Mouse (Mus musculus) MEL (cell line): ENCODE data around the gene Tjp1. TPM values are rescaled to one million over a fixed set of nuclear protein-coding genes. Genes with fewer than 3 reads are reported as not detected.

Source experiments
- DNase-seq: peaks from one replicate; pipeline ENCODE4 v3.0.0; 2011; ENCODE audit warnings: low read depth, low spot score
- H3K27ac ChIP-seq: 2 replicates; pipeline ENCODE4 v1.5.1; 2012; ENCODE audit warnings: low read depth, mild to moderate bottlenecking, control low read depth, low read length, moderate library complexity; ENCODE audit not compliant: control insufficient read depth
- H3K27me3 ChIP-seq, 2 experiments: fragments of 150-350 bp in 1 of 2; sonication (generic) in 1 of 2; 2 replicates each; pipeline ENCODE4 v1.6.1; 2012; ENCODE audit warnings: low read length in 2 of 2, mild to moderate bottlenecking in 2 of 2, improper control_type of control experiment in 1 of 2, moderate library complexity in 1 of 2; ENCODE audit not compliant: insufficient read depth in 2 of 2, control insufficient read depth in 1 of 2
- H3K36me3 ChIP-seq, 2 experiments: 2 replicates each; pipeline ENCODE4 v1.6.1; 2012 to 2014; ENCODE audit warnings: low read length in 2 of 2, improper control_type of control experiment in 1 of 2, inconsistent platforms in 1 of 2, mild to moderate bottlenecking in 1 of 2; ENCODE audit not compliant: insufficient read depth in 2 of 2, control insufficient read depth in 1 of 2
- H3K4me1 ChIP-seq, 2 experiments: fragments of 150-350 bp in 1 of 2; sonication (generic) in 1 of 2; 2 replicates each; pipeline ENCODE4 v1.6.1; 2012; ENCODE audit warnings: low read length in 2 of 2, improper control_type of control experiment in 1 of 2, mild to moderate bottlenecking in 1 of 2; ENCODE audit not compliant: insufficient read depth in 2 of 2, control insufficient read depth in 1 of 2
- H3K4me3 ChIP-seq, 2 experiments: fragments of 150-350 bp in 1 of 2; sonication (generic) in 1 of 2; 2 replicates each; pipeline ENCODE4 v1.5.1; 2012; ENCODE audit warnings: low read depth in 2 of 2, low read length in 2 of 2, mild to moderate bottlenecking in 2 of 2, moderate library complexity in 2 of 2, control low read depth in 1 of 2, improper control_type of control experiment in 1 of 2; ENCODE audit not compliant: control insufficient read depth in 1 of 2, insufficient read depth in 1 of 2
- H3K79me2 ChIP-seq: 2 replicates; pipeline ENCODE4 v1.6.1; 2012; ENCODE audit warnings: mild to moderate bottlenecking, low read length, moderate library complexity; ENCODE audit not compliant: control insufficient read depth, poor library complexity, insufficient read depth
- H3K9ac ChIP-seq: 2 replicates; pipeline ENCODE4 v1.6.1; 2012; ENCODE audit warnings: low read depth, mild to moderate bottlenecking, control low read depth, low read length, moderate library complexity; ENCODE audit not compliant: control insufficient read depth, poor library complexity, severe bottlenecking
- H3K9me3 ChIP-seq: fragments of 150-350 bp; sonication (generic); replicated peaks from 2 replicates; pipeline ENCODE4 v1.6.1; 2012; ENCODE audit warnings: mild to moderate bottlenecking, low read length, improper control_type of control experiment, moderate library complexity; ENCODE audit not compliant: insufficient read depth
- CHD1 ChIP-seq: IDR thresholded peaks from 2 replicates; pipeline ENCODE4 v1.6.1; 2012; ENCODE audit warnings: low read depth, mild to moderate bottlenecking, inconsistent platforms, low read length, improper control_type of control experiment
- CHD2 ChIP-seq: IDR thresholded peaks from 2 replicates; pipeline ENCODE4 v1.6.1; 2011; ENCODE audit warnings: low read length, improper control_type of control experiment
- CTCF ChIP-seq, 3 experiments: IDR thresholded peaks in 2 of 3; conservative IDR thresholded peaks in 1 of 3; 2 replicates each; pipeline ENCODE4 v1.5.1; 2011 to 2012; ENCODE audit warnings: low read length in 3 of 3, low read depth in 2 of 3, mild to moderate bottlenecking in 2 of 3, improper control_type of control experiment in 1 of 3, inconsistent platforms in 1 of 3, mixed read lengths in 1 of 3, moderate library complexity in 1 of 3; ENCODE audit not compliant: control insufficient read depth in 1 of 3, insufficient read depth in 1 of 3, poor library complexity in 1 of 3, severe bottlenecking in 1 of 3
- E2F4 ChIP-seq: IDR thresholded peaks from 2 replicates; pipeline ENCODE4 v1.6.1; 2011; ENCODE audit warnings: low read depth, low read length, improper control_type of control experiment, borderline replicate concordance
- ELF1 ChIP-seq: IDR thresholded peaks from 2 replicates; pipeline ENCODE4 v1.6.1; 2014; ENCODE audit warnings: low read depth, mild to moderate bottlenecking, inconsistent platforms, low read length, improper control_type of control experiment, moderate library complexity
- EP300 ChIP-seq, 2 experiments: IDR thresholded peaks; 2 replicates each; pipeline ENCODE4 v1.6.1; 2011; ENCODE audit warnings: improper control_type of control experiment in 2 of 2, low read length in 2 of 2, low read depth in 1 of 2, mild to moderate bottlenecking in 1 of 2
- HCFC1 ChIP-seq: IDR thresholded peaks from 2 replicates; pipeline ENCODE4 v1.6.1; 2012; ENCODE audit warnings: low read depth, mild to moderate bottlenecking, inconsistent platforms, low read length, improper control_type of control experiment, moderate library complexity
- KAT2A ChIP-seq: conservative IDR thresholded peaks from 2 replicates; pipeline ENCODE4 v1.6.1; 2012; ENCODE audit warnings: low read depth, low read length, improper control_type of control experiment, inconsistent platforms
- MAFK ChIP-seq: IDR thresholded peaks from 2 replicates; pipeline ENCODE4 v1.6.1; 2011; ENCODE audit warnings: low read depth, mild to moderate bottlenecking, low read length, improper control_type of control experiment, borderline replicate concordance
- MAX ChIP-seq: IDR thresholded peaks from 2 replicates; pipeline ENCODE4 v1.6.1; 2011; ENCODE audit warnings: low read length, improper control_type of control experiment
- MAZ ChIP-seq: IDR thresholded peaks from 2 replicates; pipeline ENCODE4 v1.6.1; 2012; ENCODE audit warnings: low read depth, mild to moderate bottlenecking, inconsistent platforms, low read length, improper control_type of control experiment
- MEF2A ChIP-seq: IDR thresholded peaks from 2 replicates; pipeline ENCODE4 v1.6.1; 2014; ENCODE audit warnings: low read depth, mild to moderate bottlenecking, inconsistent platforms, low read length, improper control_type of control experiment; ENCODE audit not compliant: poor library complexity, insufficient replicate concordance, severe bottlenecking; ENCODE audit errors: extremely low read depth
- MXI1 ChIP-seq: IDR thresholded peaks from 2 replicates; pipeline ENCODE4 v1.6.1; 2011; ENCODE audit warnings: mild to moderate bottlenecking, low read depth, low read length, improper control_type of control experiment
- MYB ChIP-seq: IDR thresholded peaks from 2 replicates; pipeline ENCODE4 v1.6.1; 2011; ENCODE audit warnings: mild to moderate bottlenecking, low read depth, low read length, improper control_type of control experiment
- MYC ChIP-seq: IDR thresholded peaks from 2 replicates; pipeline ENCODE4 v1.6.1; 2011; ENCODE audit warnings: low read depth, mild to moderate bottlenecking, low read length, improper control_type of control experiment, moderate library complexity
- POLR2AphosphoS2 ChIP-seq: IDR thresholded peaks from 2 replicates; pipeline ENCODE4 v1.6.1; 2011; ENCODE audit warnings: low read length, improper control_type of control experiment
- POLR2AphosphoS5 ChIP-seq: IDR thresholded peaks from 2 replicates; pipeline ENCODE4 v1.6.1; 2012; ENCODE audit warnings: low read depth, borderline replicate concordance, mild to moderate bottlenecking, inconsistent platforms, low read length, moderate library complexity, mixed read lengths
- RAD21 ChIP-seq: IDR thresholded peaks from 2 replicates; pipeline ENCODE4 v1.6.1; 2011; ENCODE audit warnings: mild to moderate bottlenecking, low read depth, low read length, improper control_type of control experiment
- SIN3A ChIP-seq: IDR thresholded peaks from 2 replicates; pipeline ENCODE4 v1.6.1; 2012; ENCODE audit warnings: low read length, improper control_type of control experiment, inconsistent platforms
- SMC3 ChIP-seq: IDR thresholded peaks from 2 replicates; pipeline ENCODE4 v1.6.1; 2011; ENCODE audit warnings: low read depth, low read length, improper control_type of control experiment
- TAL1 ChIP-seq: IDR thresholded peaks from 2 replicates; pipeline ENCODE4 v1.6.1; 2012; ENCODE audit warnings: mild to moderate bottlenecking, inconsistent platforms, low read length, moderate library complexity, mixed read lengths
- TCF12 ChIP-seq: IDR thresholded peaks from 2 replicates; pipeline ENCODE4 v1.6.1; 2014; ENCODE audit warnings: low read depth, mild to moderate bottlenecking, inconsistent platforms, low read length, improper control_type of control experiment, moderate library complexity
- UBTF ChIP-seq: IDR thresholded peaks from 2 replicates; pipeline ENCODE4 v1.6.1; 2012; ENCODE audit warnings: low read depth, mild to moderate bottlenecking, inconsistent platforms, low read length, improper control_type of control experiment, moderate library complexity, borderline replicate concordance; ENCODE audit not compliant: insufficient read depth
- USF1 ChIP-seq: IDR thresholded peaks from 2 replicates; pipeline ENCODE4 v1.6.1; 2014; ENCODE audit warnings: low read depth, mild to moderate bottlenecking, inconsistent platforms, low read length, improper control_type of control experiment, moderate library complexity
- ZC3H11A ChIP-seq: IDR thresholded peaks from 2 replicates; pipeline ENCODE4 v1.6.1; 2012; ENCODE audit warnings: low read depth, mild to moderate bottlenecking, inconsistent platforms, low read length, improper control_type of control experiment
- ZKSCAN1 ChIP-seq: IDR thresholded peaks from 2 replicates; pipeline ENCODE4 v1.6.1; 2012; ENCODE audit warnings: low read depth, mild to moderate bottlenecking, inconsistent platforms, low read length, improper control_type of control experiment, moderate library complexity
- ZMIZ1 ChIP-seq: IDR thresholded peaks from 2 replicates; pipeline ENCODE4 v1.6.1; 2012; ENCODE audit warnings: low read depth, mild to moderate bottlenecking, inconsistent platforms, low read length, improper control_type of control experiment, moderate library complexity
- ZNF384 ChIP-seq: IDR thresholded peaks from 2 replicates; pipeline ENCODE4 v1.6.1; 2012; ENCODE audit warnings: low read depth, mild to moderate bottlenecking, inconsistent platforms, low read length, improper control_type of control experiment
- polyA plus RNA-seq, 2 experiments: library from polyadenylated mRNA; stranded (reverse) in 1 of 2; unstranded in 1 of 2; fragments of >175 nt in 1 of 2; fragments of >200 nt in 1 of 2; gene quantifications; 2 replicates each; pipeline versions ENCODE4 v1.2.1 to v1.2.4; 2012; ENCODE audit warnings: low replicate concordance in 2 of 2, low read depth in 1 of 2; ENCODE audit not compliant: insufficient read length in 2 of 2, insufficient read depth in 1 of 2, missing spikeins in 1 of 2
- total RNA-seq: library from RNA; depleted of rRNA; stranded (reverse); fragments of 300-350 nt; gene quantifications from 2 replicates; pipeline ENCODE4 v1.2.3, GENCODE M21; 2012

Tjp1 gene
- total and polyA plus RNA-seq, 3 experiments = 0.01 TPM; not detected in 2

DNA sequence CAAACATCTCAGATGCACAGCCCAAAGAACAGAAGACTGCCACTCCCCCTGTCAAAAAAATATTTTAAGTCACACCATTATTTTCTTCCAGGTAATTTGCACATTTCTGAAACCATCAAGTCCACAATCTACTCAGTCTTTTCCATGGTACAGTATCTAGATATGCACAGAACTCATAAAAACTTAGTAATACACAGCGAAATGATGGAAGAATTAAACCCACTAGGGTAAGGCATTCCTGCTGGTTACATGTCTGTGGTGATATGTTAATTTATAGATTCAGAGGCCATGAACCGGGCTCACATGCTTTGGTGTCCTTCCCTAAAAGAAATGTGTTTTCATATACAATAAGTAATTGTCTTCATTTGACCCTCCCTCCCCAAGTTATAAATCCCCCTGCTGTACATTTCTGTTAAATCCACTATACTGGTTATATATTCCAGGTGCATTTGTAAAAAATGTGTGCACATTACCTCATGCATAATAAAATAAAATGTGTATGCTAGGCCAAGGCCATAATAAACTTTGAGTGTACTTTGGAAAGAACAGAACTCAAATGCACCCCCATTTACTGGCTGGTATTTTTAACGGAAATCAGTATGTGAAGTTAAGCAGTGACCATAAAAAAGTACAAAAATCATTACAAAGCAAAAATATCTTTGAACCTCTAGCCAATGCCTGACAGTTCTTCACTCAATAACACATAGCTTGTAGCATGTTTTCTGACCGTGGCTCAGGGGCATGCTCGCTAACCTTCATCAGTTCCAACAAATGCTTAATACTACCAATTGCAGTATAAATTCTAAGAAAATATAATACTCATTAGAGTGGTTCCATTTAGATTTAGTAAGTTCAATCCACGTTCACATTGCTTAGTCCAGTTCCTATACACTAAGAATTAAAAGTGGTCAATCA lies 230.6 kb downstream of the Tjp1 start:
- H3K36me3 ChIP-seq = no peaks in the 10 kb centered on the region

DNA sequence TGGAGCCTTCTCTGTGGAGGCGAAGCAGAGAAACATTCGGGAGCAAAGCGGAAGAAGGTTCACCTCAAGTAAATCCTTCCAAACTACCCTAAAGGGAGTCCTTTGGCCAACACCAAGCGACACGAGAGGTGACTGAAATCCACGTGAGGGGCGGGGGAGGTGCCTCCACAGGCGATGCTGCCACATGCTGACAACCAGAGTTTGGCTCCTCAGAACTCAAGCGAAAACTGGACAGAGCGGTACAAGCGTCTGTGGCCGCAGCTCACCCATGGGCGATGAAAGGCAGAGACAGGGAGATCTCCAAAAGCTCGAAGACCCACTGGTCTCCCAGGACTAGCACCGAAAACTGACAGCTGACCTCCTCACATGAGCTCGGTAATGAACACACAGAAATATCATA lies 244.7 kb downstream of the Tjp1 start:
- Histone ChIP-seq H3K27ac (no peak overlapping the region), H3K79me2 (no peaks in the 10 kb centered on the region), H3K27me3 (no peaks in the 10 kb centered on the region), H3K9ac (no peak overlapping the region), H3K36me3 (no peaks in the 10 kb centered on the region), H3K9me3 (no peaks in the 10 kb centered on the region), H3K4me1 (no peaks in the 10 kb centered on the region), H3K4me3 (no peak overlapping the region)
- no peak for DNase-seq
- TF ChIP-seq SMC3 (no peak), KAT2A (no peak), HCFC1 (no peak), MAFK (no peak), CHD1 (no peak), TCF12 (no peak), CHD2 (no peak), ZC3H11A (no peak), TAL1 (no peak), ELF1 (no peak), MYB (no peak), ZNF384 (no peak), MAZ (no peak), ZMIZ1 (no peak), SIN3A (no peak)

More for the DNA sequence above, 230.6 kb downstream of the Tjp1 start:
- no peak overlapping the region for H3K9ac ChIP-seq
- no peaks in the 10 kb centered on the region for H3K79me2 ChIP-seq
- no peak overlapping the region for H3K27ac ChIP-seq
- H3K9me3 ChIP-seq = no peaks in the 10 kb centered on the region
- no peak for TF ChIP-seq ZKSCAN1
- no peak for TF ChIP-seq UBTF
- TF ChIP-seq CHD1 = no peak
- TF ChIP-seq MAZ = no peak
- no peak for TF ChIP-seq E2F4
- TF ChIP-seq MAX = no peak
- TF ChIP-seq USF1 = no peak
- TF ChIP-seq ZC3H11A = no peak
- no peak for TF ChIP-seq CHD2
- no peak for TF ChIP-seq MYB
- no peak for TF ChIP-seq MEF2A
- no peak for TF ChIP-seq MXI1
- TF ChIP-seq POLR2AphosphoS2 = no peak
- no peak for TF ChIP-seq TCF12
- TF ChIP-seq POLR2AphosphoS5 = no peak
- no peak for TF ChIP-seq MYC
- no peak for TF ChIP-seq EP300 (IDR thresholded peaks at IDR 0.05; ENCODE audit: low read depth in 1 of 2, low read length in 2 of 2)
- TF ChIP-seq CTCF (IDR thresholded peaks at IDR 0.05 in 2 of 3, conservative IDR thresholded peaks at IDR 0.05 in 1 of 3; ENCODE audit: control insufficient read depth in 1 of 3, insufficient read depth in 1 of 3, low read depth in 2 of 3, low read length in 3 of 3, poor library complexity in 1 of 3, severe bottlenecking in 1 of 3) = no peak
- no peak for TF ChIP-seq HCFC1
- no peak for TF ChIP-seq RAD21
- DNase-seq = no peak
- no peaks in the 10 kb centered on the region for H3K4me1 ChIP-seq
- no peak overlapping the region for H3K4me3 ChIP-seq
- H3K27me3 ChIP-seq = 0 out of 4 replicates have a peak, but pooled peaks cover 0 to 1% of the 10 kb centered on the region in 2 experiments
